Mouse (Mus musculus) cortical plate, adult 2 months (tissue): ENCODE measurements at regions not wholly inside any gene's neighbourhood (a gene's known extent, or its start where the extent isn't known, plus 50 kb on each side); places are given as distances from the start of the nearest gene placed in this dataset.

Experiments used
- H3K27ac ChIP-seq: fragments of 200-500 bp; 2 replicates; pipeline ENCODE4 v1.5.1; 2012; ENCODE audit warnings: low read length, control low read depth, inconsistent platforms; ENCODE audit not compliant: insufficient read depth
- H3K4me1 ChIP-seq: fragments of 200-500 bp; 2 replicates; pipeline ENCODE4 v1.6.1; 2011; ENCODE audit warnings: low read length; ENCODE audit not compliant: control insufficient read depth, insufficient read depth
- H3K4me3 ChIP-seq: fragments of 200-500 bp; 2 replicates; pipeline ENCODE4 v1.5.1; 2011; ENCODE audit warnings: mild to moderate bottlenecking, low read length, control low read depth; ENCODE audit not compliant: insufficient read depth
- CTCF ChIP-seq: fragments of 200-500 bp; IDR thresholded peaks from 2 replicates; pipeline ENCODE4 v1.5.1; 2011; ENCODE audit warnings: mild to moderate bottlenecking, control low read depth, low read length; ENCODE audit not compliant: insufficient read depth; ENCODE audit errors: extremely low read depth
- POLR2A ChIP-seq: fragments of 200-500 bp; IDR thresholded peaks from 2 replicates; pipeline ENCODE4 v1.6.1; 2011; ENCODE audit warnings: mild to moderate bottlenecking, low read length, control low read depth; ENCODE audit not compliant: insufficient read depth; ENCODE audit errors: extremely low read depth

GRCm38 (mm10) chr3:6681411-6681810 is 61.2 kb upstream of the 1700008P02Rik start:
- no peak overlapping the region for H3K4me3 ChIP-seq
- H3K27ac ChIP-seq = no peak overlapping the region
- no peaks in the 10 kb centered on the region for H3K4me1 ChIP-seq
- no peak for TF ChIP-seq CTCF
- no peak for TF ChIP-seq POLR2A

DNA sequence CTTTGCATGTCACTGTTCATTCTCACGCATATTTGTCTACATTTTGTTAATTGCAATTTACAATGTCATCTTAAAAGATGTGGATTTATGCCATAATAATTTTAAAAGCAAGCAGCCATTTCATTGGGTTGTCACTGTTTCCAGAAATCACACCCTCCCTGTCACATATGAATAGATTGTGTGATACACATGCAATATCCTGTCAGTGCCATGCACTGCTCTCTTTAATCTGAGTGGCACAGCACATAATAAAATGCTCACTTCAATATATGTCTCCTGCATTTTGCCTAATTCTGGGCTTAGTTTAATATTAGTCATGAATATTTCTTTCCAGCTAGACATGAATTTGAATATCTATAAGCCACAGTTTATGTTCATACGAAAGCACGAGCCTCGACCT is 56.1 kb upstream of the 1700008P02Rik start:
- H3K4me3 ChIP-seq = no peak overlapping the region
- TF ChIP-seq POLR2A = no peak
- no peak for TF ChIP-seq CTCF
- no peaks in the 10 kb centered on the region for H3K4me1 ChIP-seq
- no peak overlapping the region for H3K27ac ChIP-seq

DNA sequence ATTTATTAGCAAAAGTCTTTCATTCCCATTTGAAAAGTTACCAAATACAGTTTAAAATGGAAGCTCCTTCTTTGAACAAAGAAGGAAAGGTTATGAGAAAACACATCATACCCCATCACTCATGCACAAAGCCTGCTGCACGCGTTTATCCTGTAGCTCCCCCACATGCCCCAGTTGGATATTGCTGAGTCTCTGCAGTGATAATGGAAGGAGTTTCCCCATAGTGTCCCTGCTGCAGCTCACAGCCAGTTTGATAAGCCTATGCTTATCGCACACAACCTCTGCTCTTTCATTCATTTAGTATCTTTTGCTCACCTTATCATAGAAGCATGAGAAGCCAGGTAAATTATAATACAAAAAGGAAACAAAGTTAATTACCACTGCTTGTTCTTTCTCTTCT is 55.1 kb upstream of the 1700008P02Rik start:
- H3K4me1 ChIP-seq = no peaks in the 10 kb centered on the region
- TF ChIP-seq CTCF (0 out of 2 replicates have a peak, but pooled peaks have one; percentile 10), POLR2A (no peak)
- no peak overlapping the region for H3K27ac ChIP-seq
- no peak overlapping the region for H3K4me3 ChIP-seq
